Mouse (Mus musculus) megakaryocyte, embryonic 14.5 days (primary cell): Measurements from ENCODE around the gene Ap3b1.

ENCODE experiments used
- FLI1 ChIP-seq: IDR thresholded peaks from 2 replicates; pipeline ENCODE4 v1.6.1; 2012; ENCODE audit warnings: low read length, inconsistent platforms, mixed read lengths
- GATA1 ChIP-seq: IDR thresholded peaks from 3 replicates; pipeline ENCODE4 v1.6.1; 2012; ENCODE audit warnings: mixed read lengths, low read length, inconsistent platforms, borderline replicate concordance

DNA sequence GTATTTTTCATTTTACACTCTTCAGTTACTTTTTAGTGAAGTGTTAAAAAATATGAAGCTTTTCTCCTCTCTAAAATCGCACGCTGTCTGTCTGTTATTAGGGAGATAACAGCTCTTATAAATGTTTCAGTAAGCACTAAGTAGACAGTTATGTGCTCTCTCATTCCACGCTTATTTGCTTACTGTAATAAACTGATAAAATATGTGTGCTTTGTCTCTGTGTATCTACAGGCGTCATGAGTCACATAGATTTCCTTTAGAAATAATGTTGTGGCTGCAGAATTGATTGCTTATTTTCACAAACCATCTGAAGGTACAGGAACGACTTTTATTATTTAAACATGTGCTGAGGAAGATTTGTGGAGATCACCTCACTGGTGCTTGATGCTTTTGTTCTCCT lies 164.5 kb downstream of the Ap3b1 start:
- no peak for TF ChIP-seq GATA1
- TF ChIP-seq FLI1: no peak
